Mouse (Mus musculus): Measurements from ENCODE around the gene Gm29666. TPM values are rescaled to one million over a fixed set of nuclear protein-coding genes. Genes with fewer than 3 reads are reported as not detected.

Gm29666 gene
- total RNA-seq (2021): 1 to 10 TPM; 1.1 to 1.3 TPM
- long read RNA-seq, experiment 1, partial matches to known transcripts: 0 of 3 reads
- long read RNA-seq, experiment 1, other reads (novel, unspliced or antisense): 3 of 3 reads
- long read RNA-seq, experiment 2, partial matches to known transcripts: 0 of 2 reads
- long read RNA-seq, experiment 2, other reads (novel, unspliced or antisense): 2 of 2 reads

GRCm38 (mm10) chr15:84919938-84920337 lies at the start of gene Gm29666:
Gene Gm29666 (minus strand): TSS chr15:84920038.
- no peak for DNase-seq (ENCODE audit: extremely low spot score in 1 of 2, low spot score in 2 of 2)
- intact Hi-C loops (cut with DNase I): loop anchor here (5.0 to 10.0 kb wide), 2 partner anchors 163 to 245 kb away; no protein-coding TSS in a partner anchor
- TF ChIP-seq CTCF (IDR thresholded peaks at IDR 0.05): no peak
- no peak within 1 kb of the TSS for H3K27ac ChIP-seq
- H3K4me3 ChIP-seq: no peak within 1 kb of the TSS

GRCm38 (mm10) chr15:84968534-84968933 lies 48.7 kb upstream of the Gm29666 start:
- TF ChIP-seq CTCF (IDR thresholded peaks at IDR 0.05): no peak
- DNase-seq (ENCODE audit: extremely low spot score in 1 of 2, low spot score in 2 of 2): no peak
- intact Hi-C loops (cut with DNase I): loop anchor here (1.0 kb wide), 1 partner anchor 11 kb away; no protein-coding TSS in a partner anchor
- Histone ChIP-seq H3K27ac (no peak overlapping the region), H3K4me3 (no peak overlapping the region)

GRCm38 (mm10) chr15:84965575-84966360 lies 45.9 kb upstream of the Gm29666 start:
- H3K27ac ChIP-seq: no peak overlapping the region
- H3K4me3 ChIP-seq: no peak overlapping the region
- no peak for TF ChIP-seq CTCF (IDR thresholded peaks at IDR 0.05)
- intact Hi-C loops (cut with DNase I): no loop called here
- no peak for DNase-seq (ENCODE audit: extremely low spot score in 1 of 2, low spot score in 2 of 2)

GRCm38 (mm10) chr15:84964771-84965170 lies 44.9 kb upstream of the Gm29666 start:
- Histone ChIP-seq H3K27ac (no peak overlapping the region), H3K4me3 (no peak overlapping the region)
- intact Hi-C loops (cut with DNase I): no loop called here
- no peak for TF ChIP-seq CTCF (IDR thresholded peaks at IDR 0.05)
- DNase-seq (ENCODE audit: extremely low spot score in 1 of 2, low spot score in 2 of 2): no peak

DNA sequence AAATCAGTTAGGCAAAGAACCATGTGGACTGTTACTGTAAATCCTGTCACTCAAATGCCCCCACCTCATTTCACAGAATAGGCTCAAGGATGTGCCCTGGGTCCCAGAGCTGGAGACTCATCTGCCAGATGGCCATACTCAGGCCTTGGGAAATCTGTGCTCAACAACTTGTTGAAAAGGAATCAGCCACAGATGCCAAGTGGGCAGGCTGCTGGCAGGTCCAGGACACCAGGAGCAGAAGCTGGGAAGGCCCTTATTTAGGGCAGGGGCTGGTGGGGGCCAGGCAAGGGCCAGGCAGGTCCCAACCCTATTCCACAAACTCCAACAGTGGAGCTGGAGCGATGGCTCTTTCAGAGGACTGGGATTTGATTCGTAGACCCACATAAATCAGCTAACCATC lies 42.7 kb upstream of the Gm29666 start:
- no peak overlapping the region for H3K27ac ChIP-seq
- H3K4me3 ChIP-seq: no peak overlapping the region
- TF ChIP-seq CTCF (IDR thresholded peaks at IDR 0.05): no peak
- no peak for DNase-seq (ENCODE audit: extremely low spot score in 1 of 2, low spot score in 2 of 2)
- intact Hi-C loops (cut with DNase I): no loop called here

DNA sequence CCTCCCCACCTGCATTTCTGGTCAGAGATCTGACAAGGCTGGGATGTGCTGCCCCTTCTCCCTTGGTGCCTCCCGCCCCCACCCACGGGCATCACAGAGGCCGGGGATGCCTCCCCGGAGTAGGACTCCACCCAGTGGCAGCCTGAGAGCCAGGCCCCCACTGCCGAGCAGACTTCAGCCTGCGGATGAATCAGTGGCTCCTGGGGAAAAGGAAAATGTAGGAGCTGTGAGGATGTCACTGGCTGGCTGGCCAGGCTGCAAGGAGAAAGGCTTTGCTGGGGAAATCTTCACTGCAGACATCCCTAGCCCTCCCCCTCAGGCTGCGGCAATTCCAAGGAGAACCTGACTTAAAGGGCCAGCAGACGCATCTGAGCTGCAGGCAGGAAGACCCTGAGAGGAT lies 40.9 kb upstream of the Gm29666 start:
- TF ChIP-seq CTCF (IDR thresholded peaks at IDR 0.05): peak; percentile 50
- intact Hi-C loops (cut with DNase I): loop anchor here (2.0 kb wide), 1 partner anchor 26 kb away; no protein-coding TSS in a partner anchor
- peak overlapping the region; percentile 46 for H3K4me3 ChIP-seq
- peak overlapping the region; percentile 92 for H3K27ac ChIP-seq
- peak; percentile 72 to 77 for DNase-seq (ENCODE audit: extremely low spot score in 1 of 2, low spot score in 2 of 2)

DNA sequence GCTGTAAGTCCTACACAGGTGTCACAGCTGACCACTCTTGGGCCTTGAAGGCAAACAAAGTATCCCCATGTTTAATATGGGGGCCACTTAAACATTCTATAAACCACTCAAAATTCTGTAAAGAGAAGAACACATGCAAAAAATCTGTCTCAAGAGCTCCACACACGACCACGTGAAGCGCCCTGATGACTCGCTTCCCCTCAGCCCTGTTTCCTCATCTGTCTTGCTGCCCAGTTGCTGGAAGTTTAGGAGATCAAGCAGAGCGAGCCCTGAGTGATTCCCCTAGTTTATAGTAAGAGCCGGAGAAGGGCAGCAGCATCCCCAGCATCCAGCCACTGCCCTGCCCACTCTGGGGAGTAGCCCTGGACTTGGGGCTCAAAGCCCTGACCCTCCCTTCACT lies 40.1 kb upstream of the Gm29666 start:
- intact Hi-C loops (cut with DNase I): loop anchor here (2.0 kb wide), 1 partner anchor 27 kb away; no protein-coding TSS in a partner anchor
- Histone ChIP-seq H3K4me3 (peak overlapping the region; percentile 46), H3K27ac (peak overlapping the region; percentile 6; the same call in 1 of the 2 replicates)
- TF ChIP-seq CTCF (IDR thresholded peaks at IDR 0.05): no peak
- DNase-seq (ENCODE audit: extremely low spot score in 1 of 2, low spot score in 2 of 2): no peak

GRCm38 (mm10) chr15:84958331-84958730 lies 38.5 kb upstream of the Gm29666 start:
- intact Hi-C loops (cut with DNase I): no loop called here
- TF ChIP-seq CTCF (IDR thresholded peaks at IDR 0.05): no peak
- H3K27ac ChIP-seq: peak overlapping the region; percentile 86
- peak overlapping the region; percentile 11; the same call in 1 of the 2 replicates for H3K4me3 ChIP-seq
- DNase-seq (ENCODE audit: extremely low spot score in 1 of 2, low spot score in 2 of 2): no peak

GRCm38 (mm10) chr15:84957851-84958250 lies 38.0 kb upstream of the Gm29666 start:
- TF ChIP-seq CTCF (IDR thresholded peaks at IDR 0.05): no peak
- intact Hi-C loops (cut with DNase I): no loop called here
- DNase-seq (ENCODE audit: extremely low spot score in 1 of 2, low spot score in 2 of 2): peak; percentile 64 to 65
- H3K4me3 ChIP-seq: peak overlapping the region; percentile 11; the same call in 1 of the 2 replicates
- peak overlapping the region; percentile 86 for H3K27ac ChIP-seq

GRCm38 (mm10) chr15:84953259-84953658 lies 33.4 kb upstream of the Gm29666 start:
- Histone ChIP-seq H3K27ac (no peak overlapping the region; the same call in 1 of the 2 replicates), H3K4me3 (no peak overlapping the region)
- TF ChIP-seq CTCF (IDR thresholded peaks at IDR 0.05): no peak
- no peak for DNase-seq (ENCODE audit: extremely low spot score in 1 of 2, low spot score in 2 of 2)
- intact Hi-C loops (cut with DNase I): no loop called here

GRCm38 (mm10) chr15:84950053-84950452 lies 30.2 kb upstream of the Gm29666 start:
- H3K27ac ChIP-seq: peak overlapping the region; percentile 61
- no peak overlapping the region for H3K4me3 ChIP-seq
- DNase-seq (ENCODE audit: extremely low spot score in 1 of 2, low spot score in 2 of 2): peak; percentile 73
- TF ChIP-seq CTCF (IDR thresholded peaks at IDR 0.05): no peak
- intact Hi-C loops (cut with DNase I): no loop called here

GRCm38 (mm10) chr15:84948990-84949389 lies 29.2 kb upstream of the Gm29666 start:
- Histone ChIP-seq H3K4me3 (no peak overlapping the region), H3K27ac (no peak overlapping the region)
- intact Hi-C loops (cut with DNase I): no loop called here
- no peak for DNase-seq (ENCODE audit: extremely low spot score in 1 of 2, low spot score in 2 of 2)
- TF ChIP-seq CTCF (IDR thresholded peaks at IDR 0.05): no peak
